Mouse (Mus musculus): ENCODE data around the gene Tescl.

DNA sequence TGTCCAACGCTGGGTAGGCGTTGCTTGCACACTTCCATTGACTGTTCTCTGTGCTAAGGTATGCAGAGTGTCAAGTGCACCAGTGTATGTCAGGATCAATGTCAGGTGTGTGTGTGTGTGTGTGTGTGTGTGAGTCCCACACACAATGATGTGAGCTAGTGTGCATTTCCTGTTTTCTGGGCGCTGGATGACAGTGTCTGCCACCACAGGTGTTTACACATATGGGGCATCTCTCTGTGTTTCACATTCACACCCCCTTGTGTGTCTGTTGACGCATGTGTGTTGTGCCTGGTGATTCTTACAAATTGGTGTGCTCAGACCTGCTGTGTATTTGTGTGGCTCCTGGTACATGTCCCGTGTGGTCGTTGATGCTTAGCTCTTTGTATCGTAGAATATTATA, 35.2 kb upstream of the Tescl start:
- TF ChIP-seq CTCF (IDR thresholded peaks at IDR 0.05; ENCODE audit: borderline replicate concordance, insufficient read depth, low read length) (no peak), POLR2A (IDR thresholded peaks at IDR 0.05; ENCODE audit: low read depth, low read length) (no peak)

All from embryonic fibroblast, embryonic 13.5 days (primary cell).